Mouse (Mus musculus): ENCODE data around the gene Gnai3. TPM values are rescaled to one million over a fixed set of nuclear protein-coding genes. Genes with fewer than 3 reads are reported as not detected.

The Gnai3 gene
- total RNA-seq, 2 experiments from 2014 or later: 54.7 to 59.4 TPM

- peak; percentile 93 to 94 for DNase-seq (ENCODE audit: low spot score in 2 of 2)
These were observed 18.9 kb upstream of the Gnai3 start for GRCm38 (mm10) chr3:108164807-108165206.

GRCm38 (mm10) chr3:108164091-108164490 is 18.1 kb upstream of the Gnai3 start:
- no peak for DNase-seq (ENCODE audit: low spot score in 2 of 2)

- DNase-seq (ENCODE audit: low spot score in 2 of 2): peak in 1 of 2 experiments; percentile 63
These were observed 12.6 kb upstream of the Gnai3 start for GRCm38 (mm10) chr3:108158383-108159037.

GRCm38 (mm10) chr3:108154656-108155055 is 8.7 kb upstream of the Gnai3 start, which contains the start of gene Gpr61:
TSS of gene Gpr61 (minus strand) at chr3:108154882.
- peak in 1 of 2 experiments; percentile 63 for DNase-seq (ENCODE audit: low spot score in 2 of 2)

- DNase-seq (ENCODE audit: low spot score in 2 of 2): no peak
These were observed 6.3 kb upstream of the Gnai3 start for GRCm38 (mm10) chr3:108152290-108152689.

GRCm38 (mm10) chr3:108147386-108148235 is 1.7 kb upstream of the Gnai3 start:
- peak; percentile 92 to 93 for DNase-seq (ENCODE audit: low spot score in 2 of 2)

GRCm38 (mm10) chr3:108146671-108147070 is 725 bp upstream of the Gnai3 start:
- no peak for DNase-seq (ENCODE audit: low spot score in 2 of 2)

- DNase-seq (ENCODE audit: low spot score in 2 of 2): no peak
These were observed 5.2 kb downstream of the Gnai3 start for GRCm38 (mm10) chr3:108140786-108141185.

GRCm38 (mm10) chr3:108139113-108139512 is 6.8 kb downstream of the Gnai3 start:
- no peak for DNase-seq (ENCODE audit: low spot score in 2 of 2)

GRCm38 (mm10) chr3:108134701-108135100 is 11.2 kb downstream of the Gnai3 start:
- no peak for DNase-seq (ENCODE audit: low spot score in 2 of 2)

GRCm38 (mm10) chr3:108132484-108132883 is 13.5 kb downstream of the Gnai3 start:
- DNase-seq (ENCODE audit: low spot score in 2 of 2): no peak

- DNase-seq (ENCODE audit: low spot score in 2 of 2): no peak
These were observed 14.1 kb downstream of the Gnai3 start for GRCm38 (mm10) chr3:108131821-108132220.

GRCm38 (mm10) chr3:108131216-108131615 is 14.7 kb downstream of the Gnai3 start:
- no peak for DNase-seq (ENCODE audit: low spot score in 2 of 2)

GRCm38 (mm10) chr3:108129804-108130203 is 16.1 kb downstream of the Gnai3 start:
- DNase-seq (ENCODE audit: low spot score in 2 of 2): no peak

GRCm38 (mm10) chr3:108129367-108129766 is 16.6 kb downstream of the Gnai3 start:
- no peak for DNase-seq (ENCODE audit: low spot score in 2 of 2)

- DNase-seq (ENCODE audit: low spot score in 2 of 2): no peak
These were observed 17.4 kb downstream of the Gnai3 start for GRCm38 (mm10) chr3:108128520-108128919.

GRCm38 (mm10) chr3:108126327-108126726 is 19.6 kb downstream of the Gnai3 start:
- no peak for DNase-seq (ENCODE audit: low spot score in 2 of 2)

- DNase-seq (ENCODE audit: low spot score in 2 of 2): no peak
These were observed 21.8 kb downstream of the Gnai3 start for GRCm38 (mm10) chr3:108124131-108124530.

GRCm38 (mm10) chr3:108123242-108123641 is 22.7 kb downstream of the Gnai3 start:
- no peak for DNase-seq (ENCODE audit: low spot score in 2 of 2)

- no peak for DNase-seq (ENCODE audit: low spot score in 2 of 2)
These were observed 24.8 kb downstream of the Gnai3 start for GRCm38 (mm10) chr3:108121101-108121500.

- DNase-seq (ENCODE audit: low spot score in 2 of 2): no peak
These were observed 28.5 kb downstream of the Gnai3 start for GRCm38 (mm10) chr3:108117465-108117864.

GRCm38 (mm10) chr3:108113591-108114289 is 32.2 kb downstream of the Gnai3 start:
- no peak for DNase-seq (ENCODE audit: low spot score in 2 of 2)
